Mouse (Mus musculus): ENCODE results near the gene Lax1. TPM values are rescaled to one million over a fixed set of nuclear protein-coding genes. Genes with fewer than 3 reads are reported as not detected.
A peak's percentile ranks its signal among the peaks of the same experiment; 100 is the strongest.

The Lax1 gene
- polyA plus RNA-seq (2016; fragmentation: Nextera tagmentation; extraction: Ambion mirVana), result 0.20 and 0.22 TPM in 2 replicates

DNA sequence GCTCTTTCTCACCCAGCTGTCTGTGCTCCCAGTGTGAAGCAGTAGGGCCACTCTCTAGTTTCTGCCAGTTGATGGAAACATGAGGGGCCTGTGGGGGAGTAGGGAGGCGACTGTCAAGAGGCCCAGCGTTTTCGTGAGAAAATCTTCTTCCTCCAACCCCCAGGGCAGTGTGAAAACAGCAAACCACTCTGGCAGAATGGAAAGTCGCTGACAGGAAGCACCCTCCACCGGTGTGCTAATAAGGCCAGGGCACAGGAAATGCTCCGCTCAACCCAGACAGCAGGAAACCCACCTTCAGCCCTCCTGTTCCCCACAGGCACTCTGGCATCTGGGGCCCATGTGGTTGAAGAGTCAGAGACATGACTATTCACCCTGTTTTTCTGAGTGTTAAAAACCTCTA is at the start of gene Lax1:
Lax1 (minus strand) TSS at position 212 of the 400 bp plus-strand sequence.
- no peak for ATAC-seq (ENCODE audit: low FRiP score)
- H3K9ac ChIP-seq, result no peak within 1 kb of the TSS
- peaks cover 4% of the 10 kb centered on the region; the same call in 1 of the 2 replicates for H3K27me3 ChIP-seq
- no peak within 1 kb of the TSS for H3K4me2 ChIP-seq
- no peak within 1 kb of the TSS for H3K27ac ChIP-seq
- H3K9me3 ChIP-seq, result no peaks in the 10 kb centered on the region
- H3K4me3 ChIP-seq (replicated peaks), result no peak within 1 kb of the TSS
- no peaks in the 10 kb centered on the region for H3K36me3 ChIP-seq (replicated peaks)
- 66% methylated on average over 6 of the region's 6 CpGs for WGBS
- peaks cover 10% of the 10 kb centered on the region for H3K4me1 ChIP-seq

DNA sequence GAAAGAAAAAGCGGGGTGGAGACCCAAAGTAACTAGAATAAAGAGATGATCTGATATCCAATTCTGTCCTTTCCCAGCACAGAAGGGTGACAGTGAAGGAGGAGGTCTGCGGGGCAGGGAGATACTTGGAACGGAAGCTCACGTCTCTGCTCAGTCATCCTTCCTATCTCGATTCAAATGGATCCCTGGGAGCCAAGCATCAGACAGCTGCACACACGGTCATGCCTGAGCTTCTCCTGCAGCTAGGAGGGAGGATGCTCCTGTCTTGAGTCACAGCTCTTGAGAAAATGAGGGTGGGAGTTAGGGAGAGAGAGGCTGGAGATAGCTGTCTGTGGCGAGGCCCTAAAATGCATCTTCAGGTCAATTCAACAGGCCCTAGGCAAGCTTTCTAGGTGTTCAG is 46.8 kb upstream of the Lax1 start:
- H3K27ac ChIP-seq, result no peak overlapping the region
- 76% methylated on average over 7 of the region's 7 CpGs for WGBS
- H3K9me3 ChIP-seq, result no peaks in the 10 kb centered on the region
- H3K9ac ChIP-seq, result no peak overlapping the region
- ATAC-seq (ENCODE audit: low FRiP score), result no peak
- no peaks in the 10 kb centered on the region; the same call in 1 of the 2 replicates for H3K27me3 ChIP-seq
- peaks cover 18% of the 10 kb centered on the region; the same call in 1 of the 2 replicates for H3K4me1 ChIP-seq
- H3K4me2 ChIP-seq, result no peak overlapping the region
- H3K4me3 ChIP-seq (replicated peaks), result no peak overlapping the region
- H3K36me3 ChIP-seq (replicated peaks), result peaks cover 4% of the 10 kb centered on the region; the same call in 1 of the 2 replicates

DNA sequence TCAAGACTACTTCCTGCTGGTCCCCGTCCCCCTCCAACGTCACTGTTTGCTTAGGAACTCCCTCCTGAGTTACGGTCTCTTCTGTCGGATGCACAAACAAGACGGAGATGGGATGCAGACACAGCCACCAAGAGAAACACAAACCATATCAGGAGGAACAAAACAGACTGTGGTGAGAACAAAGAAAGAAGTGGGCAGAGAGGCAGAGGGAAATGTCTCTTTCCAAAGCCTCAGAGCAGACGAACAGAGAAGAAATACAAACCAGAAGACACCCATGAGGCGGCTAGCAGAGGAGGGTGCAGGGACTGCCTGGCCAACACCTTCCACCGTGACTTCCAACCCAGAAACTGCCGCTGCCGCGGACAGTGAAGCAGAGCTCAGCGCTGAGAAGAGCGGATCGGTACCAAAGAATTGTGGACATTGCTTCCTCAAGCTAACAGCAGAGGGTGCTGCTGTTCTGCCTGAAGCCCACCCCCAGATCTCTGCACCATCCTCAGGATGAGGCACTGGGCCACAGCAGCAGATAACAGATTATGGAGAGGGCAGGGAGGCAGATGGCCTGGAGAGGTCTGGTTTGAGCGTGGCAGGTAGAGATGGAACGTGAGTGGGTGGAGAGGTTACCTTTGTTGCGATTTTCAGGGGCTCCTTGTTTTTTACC is 46.2 kb upstream of the Lax1 start:
- no peaks in the 10 kb centered on the region for H3K9me3 ChIP-seq
- peaks cover 17% of the 10 kb centered on the region; the same call in 1 of the 2 replicates for H3K4me1 ChIP-seq
- H3K27ac ChIP-seq, result no peak overlapping the region
- H3K36me3 ChIP-seq (replicated peaks), result peaks cover 7% of the 10 kb centered on the region; the same call in 1 of the 2 replicates
- no peaks in the 10 kb centered on the region; the same call in 1 of the 2 replicates for H3K27me3 ChIP-seq
- H3K9ac ChIP-seq, result peak overlapping the region; percentile 63
- peak; percentile 91 for ATAC-seq (ENCODE audit: low FRiP score)
- peak overlapping the region; percentile 40 for H3K4me3 ChIP-seq (replicated peaks)
- H3K4me2 ChIP-seq, result peak overlapping the region; percentile 50
- 18% methylated on average over 17 of the region's 17 CpGs for WGBS

DNA sequence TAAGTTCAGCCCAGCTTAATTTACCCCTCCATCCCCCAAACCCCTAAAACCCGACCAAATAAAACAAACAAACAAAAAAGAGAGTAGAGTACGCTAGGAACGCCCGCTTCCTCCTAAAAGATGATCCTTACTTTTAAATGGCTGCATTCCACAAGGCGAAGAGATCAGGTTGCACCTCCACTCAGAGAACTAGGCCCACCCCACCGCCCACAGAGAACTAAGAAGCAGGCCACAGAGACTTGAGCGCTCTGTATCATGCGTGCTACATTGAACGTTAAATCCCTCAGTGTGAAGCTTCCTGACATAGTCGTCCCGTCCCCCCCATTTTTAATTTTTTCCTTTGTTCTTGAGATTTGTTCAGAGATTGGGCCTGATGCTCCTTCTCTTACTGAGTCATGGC is 42.9 kb upstream of the Lax1 start:
- WGBS, result 62% methylated on average over 11 of the region's 11 CpGs
- H3K27ac ChIP-seq, result no peak overlapping the region

DNA sequence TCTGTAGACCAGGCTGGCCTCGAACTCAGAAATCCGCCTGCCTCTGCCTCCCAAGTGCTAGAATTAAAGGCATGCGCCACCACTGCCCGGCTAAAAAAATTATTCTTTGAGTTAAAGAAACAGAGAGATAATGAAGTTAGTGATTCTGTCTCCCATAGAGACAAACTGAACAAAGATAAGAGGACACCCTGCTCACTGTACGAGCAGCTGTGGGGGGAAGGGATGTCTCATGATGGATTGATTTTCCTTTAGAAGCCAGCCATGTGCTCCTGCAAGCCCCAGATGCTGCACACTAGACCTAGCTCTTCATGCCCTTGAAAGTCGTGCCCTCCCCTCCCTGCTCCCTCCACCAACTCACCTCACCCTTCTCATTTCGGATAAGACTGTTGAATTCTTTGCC is 38.4 kb upstream of the Lax1 start:
- no peak overlapping the region for H3K27ac ChIP-seq
- no peak overlapping the region for H3K9ac ChIP-seq
- no peak overlapping the region for H3K4me2 ChIP-seq
- no peaks in the 10 kb centered on the region for H3K9me3 ChIP-seq
- no peak for ATAC-seq (ENCODE audit: low FRiP score)
- H3K36me3 ChIP-seq (replicated peaks), result peaks cover 35% of the 10 kb centered on the region
- no peaks in the 10 kb centered on the region for H3K27me3 ChIP-seq
- H3K4me1 ChIP-seq, result no peaks in the 10 kb centered on the region
- 90% methylated on average over 7 of the region's 7 CpGs for WGBS
- H3K4me3 ChIP-seq (replicated peaks), result no peak overlapping the region

More for the DNA sequence above, 42.9 kb upstream of the Lax1 start:
- H3K4me3 ChIP-seq (replicated peaks), result no peak overlapping the region
- H3K9ac ChIP-seq, result no peak overlapping the region
- peaks cover 17% of the 10 kb centered on the region; the same call in 1 of the 2 replicates for H3K4me1 ChIP-seq
- no peaks in the 10 kb centered on the region for H3K9me3 ChIP-seq
- no peak overlapping the region for H3K4me2 ChIP-seq
- peaks cover 26% of the 10 kb centered on the region for H3K36me3 ChIP-seq (replicated peaks)
- no peak for ATAC-seq (ENCODE audit: low FRiP score)
- no peaks in the 10 kb centered on the region; the same call in 1 of the 2 replicates for H3K27me3 ChIP-seq

DNA sequence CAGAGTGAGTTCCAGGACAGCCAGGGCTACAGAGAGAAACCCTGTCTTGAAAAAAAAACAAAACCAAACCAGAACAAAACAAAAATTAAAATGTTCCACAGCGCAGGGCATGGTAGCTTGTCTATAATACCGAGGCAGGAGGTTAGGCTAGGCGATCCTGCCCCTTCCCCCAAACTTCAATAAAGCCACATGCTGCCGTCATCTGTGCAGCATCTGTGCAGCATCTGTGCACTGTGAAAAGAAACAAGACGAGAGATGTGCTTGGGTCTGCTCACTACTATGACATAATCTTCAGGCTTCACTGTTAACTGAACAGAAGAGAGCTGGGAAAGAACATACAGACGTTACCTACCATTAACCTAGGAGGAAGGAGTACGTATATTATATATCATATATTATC is 30.4 kb upstream of the Lax1 start:
- Histone ChIP-seq H3K9ac (no peak overlapping the region), H3K27ac (no peak overlapping the region), H3K4me2 (no peak overlapping the region), H3K4me3 (replicated peaks) (no peak overlapping the region), H3K36me3 (replicated peaks) (peaks cover 26% of the 10 kb centered on the region), H3K9me3 (no peaks in the 10 kb centered on the region), H3K4me1 (0 out of 2 replicates have a peak, but pooled peaks cover 2% of the 10 kb centered on the region), H3K27me3 (peaks cover 3% of the 10 kb centered on the region; the same call in 1 of the 2 replicates)
- ATAC-seq (ENCODE audit: low FRiP score), result no peak
- WGBS, result 80% methylated on average over 7 of the region's 7 CpGs

DNA sequence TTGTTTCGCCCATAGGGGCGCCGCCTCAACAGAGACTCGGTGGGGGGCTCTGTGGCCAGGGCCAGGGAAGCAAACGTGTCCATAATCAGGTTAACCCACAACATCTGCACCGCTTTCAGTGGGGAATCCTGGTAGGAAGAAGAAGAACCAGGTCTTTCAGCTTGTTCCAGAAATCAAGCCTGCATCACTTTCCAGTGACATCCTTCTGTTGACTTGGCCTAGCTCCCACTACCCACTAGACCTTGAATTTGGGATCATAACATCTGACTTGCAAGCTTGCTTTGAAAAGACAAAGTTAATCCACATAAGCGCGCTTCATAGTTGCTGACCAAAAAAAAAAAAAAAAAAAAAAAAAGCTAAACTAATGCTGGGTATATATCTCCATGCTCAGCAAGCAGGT is 28.9 kb upstream of the Lax1 start:
- Histone ChIP-seq H3K36me3 (replicated peaks) (peaks cover 33% of the 10 kb centered on the region), H3K27ac (no peak overlapping the region), H3K4me2 (no peak overlapping the region), H3K9me3 (no peaks in the 10 kb centered on the region), H3K9ac (no peak overlapping the region), H3K4me3 (replicated peaks) (no peak overlapping the region), H3K4me1 (0 out of 2 replicates have a peak, but pooled peaks cover 4% of the 10 kb centered on the region), H3K27me3 (peaks cover 3% of the 10 kb centered on the region; the same call in 1 of the 2 replicates)
- ATAC-seq (ENCODE audit: low FRiP score), result no peak
- 83% methylated on average over 8 of the region's 8 CpGs for WGBS

DNA sequence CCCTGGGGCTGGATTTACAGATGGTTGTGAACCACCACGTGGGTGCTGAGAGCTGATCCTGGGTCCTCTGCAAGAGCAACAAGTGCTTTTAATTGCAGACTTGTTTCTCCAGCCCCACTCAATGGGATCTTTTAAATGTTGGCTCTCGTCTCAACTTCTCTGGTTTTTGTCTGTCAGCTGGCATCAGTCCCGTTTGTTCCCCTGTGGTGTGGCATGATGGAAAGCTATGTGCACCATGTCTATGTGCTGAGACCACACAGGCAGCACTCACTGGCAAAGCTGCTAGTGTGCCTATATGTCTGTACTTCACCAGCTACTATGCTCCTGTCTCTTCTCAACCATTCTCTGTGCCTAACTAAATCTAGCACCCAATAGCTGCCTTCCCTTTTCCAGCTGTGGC is 28.4 kb upstream of the Lax1 start:
- peaks cover 3% of the 10 kb centered on the region; the same call in 1 of the 2 replicates for H3K27me3 ChIP-seq

DNA sequence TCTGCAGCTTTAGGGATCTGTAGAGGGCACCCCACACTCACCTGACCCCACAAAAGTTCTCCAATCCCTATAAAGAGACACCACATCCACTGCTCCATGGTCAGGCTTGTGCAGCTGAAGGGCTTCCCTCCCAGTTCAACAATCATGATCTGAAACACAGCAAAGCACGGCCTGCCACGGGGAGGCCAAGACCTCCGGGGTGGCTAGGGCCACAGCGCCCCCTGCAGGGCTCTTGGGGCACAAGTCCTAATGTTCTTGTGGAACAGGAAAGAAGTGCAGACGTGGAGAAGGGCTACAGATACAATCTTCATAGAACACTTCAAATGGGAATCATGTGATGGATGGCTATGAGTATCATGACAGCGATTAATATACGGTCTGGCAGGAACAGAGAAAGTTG is 26.6 kb upstream of the Lax1 start:
- Histone ChIP-seq H3K27me3 (peaks cover 3% of the 10 kb centered on the region; the same call in 1 of the 2 replicates), H3K4me1 (peaks cover 20% of the 10 kb centered on the region), H3K27ac (no peak overlapping the region), H3K9ac (no peak overlapping the region), H3K9me3 (no peaks in the 10 kb centered on the region), H3K4me2 (no peak overlapping the region), H3K4me3 (replicated peaks) (no peak overlapping the region), H3K36me3 (replicated peaks) (peaks cover 33% of the 10 kb centered on the region)
- 28% methylated on average over 7 of the region's 7 CpGs for WGBS
- no peak for ATAC-seq (ENCODE audit: low FRiP score)

More for the DNA sequence above, 28.4 kb upstream of the Lax1 start:
- WGBS, result 75% methylated on average over 3 of the region's 3 CpGs
- H3K9me3 ChIP-seq, result no peaks in the 10 kb centered on the region
- H3K27ac ChIP-seq, result no peak overlapping the region
- 0 out of 2 replicates have a peak, but pooled peaks cover 4% of the 10 kb centered on the region for H3K4me1 ChIP-seq
- no peak overlapping the region for H3K4me3 ChIP-seq (replicated peaks)
- no peak overlapping the region for H3K4me2 ChIP-seq
- ATAC-seq (ENCODE audit: low FRiP score), result no peak
- H3K36me3 ChIP-seq (replicated peaks), result peaks cover 33% of the 10 kb centered on the region
- H3K9ac ChIP-seq, result no peak overlapping the region

DNA sequence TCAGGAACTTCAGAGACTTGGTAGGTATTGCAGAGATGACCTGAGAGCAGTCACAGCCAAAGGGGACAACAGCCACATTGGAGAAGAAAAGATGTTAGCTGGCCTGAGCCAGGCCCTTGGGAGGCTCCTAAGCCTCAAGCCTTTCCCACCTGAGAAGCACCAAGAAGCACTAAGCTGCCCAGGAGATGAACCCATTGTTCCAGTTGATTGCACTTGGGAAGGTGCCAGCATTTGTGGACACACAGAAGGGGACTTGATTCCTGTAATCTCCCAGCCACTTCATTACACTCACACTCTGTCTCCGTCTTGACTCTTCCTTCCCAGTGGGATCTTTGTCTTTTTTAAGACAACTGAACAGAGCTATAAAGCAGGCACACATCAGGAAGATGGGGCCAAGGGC is 25.3 kb upstream of the Lax1 start:
- Histone ChIP-seq H3K27me3 (peaks cover 3% of the 10 kb centered on the region; the same call in 1 of the 2 replicates), H3K36me3 (replicated peaks) (peaks cover 25% of the 10 kb centered on the region), H3K9me3 (no peaks in the 10 kb centered on the region), H3K9ac (no peak overlapping the region), H3K4me3 (replicated peaks) (no peak overlapping the region), H3K4me2 (no peak overlapping the region), H3K4me1 (peaks cover 29% of the 10 kb centered on the region), H3K27ac (no peak overlapping the region)
- ATAC-seq (ENCODE audit: low FRiP score), result no peak
- 61% methylated on average over 1 of the region's 1 CpGs for WGBS

DNA sequence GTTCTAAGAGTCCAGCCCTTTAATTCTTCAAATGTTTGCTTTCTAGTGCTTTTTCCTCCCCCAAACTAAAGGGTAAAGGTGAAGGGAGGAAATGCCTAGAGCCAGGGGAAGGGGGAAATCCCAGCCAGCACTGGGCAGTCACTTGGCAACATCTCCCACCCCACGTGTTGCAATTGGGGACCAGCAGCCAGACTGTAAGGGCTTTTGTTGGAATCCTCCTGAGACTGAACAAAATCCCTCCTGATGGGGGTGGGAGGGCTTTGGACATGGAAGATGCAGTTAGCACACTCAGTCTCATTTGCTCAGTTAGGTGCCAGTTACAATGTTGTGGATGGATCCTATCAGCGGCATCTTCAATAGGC is 23.1 kb upstream of the Lax1 start:
- no peak overlapping the region for H3K9ac ChIP-seq
- WGBS, result 47% methylated on average over 2 of the region's 2 CpGs
- H3K36me3 ChIP-seq (replicated peaks), result peaks cover 19% of the 10 kb centered on the region
- H3K4me1 ChIP-seq, result peaks cover 29% of the 10 kb centered on the region
- no peak overlapping the region for H3K4me3 ChIP-seq (replicated peaks)
- H3K27me3 ChIP-seq, result no peaks in the 10 kb centered on the region
- no peak overlapping the region for H3K4me2 ChIP-seq
- no peaks in the 10 kb centered on the region for H3K9me3 ChIP-seq
- ATAC-seq (ENCODE audit: low FRiP score), result no peak
- H3K27ac ChIP-seq, result no peak overlapping the region; the same call in 1 of the 2 replicates

DNA sequence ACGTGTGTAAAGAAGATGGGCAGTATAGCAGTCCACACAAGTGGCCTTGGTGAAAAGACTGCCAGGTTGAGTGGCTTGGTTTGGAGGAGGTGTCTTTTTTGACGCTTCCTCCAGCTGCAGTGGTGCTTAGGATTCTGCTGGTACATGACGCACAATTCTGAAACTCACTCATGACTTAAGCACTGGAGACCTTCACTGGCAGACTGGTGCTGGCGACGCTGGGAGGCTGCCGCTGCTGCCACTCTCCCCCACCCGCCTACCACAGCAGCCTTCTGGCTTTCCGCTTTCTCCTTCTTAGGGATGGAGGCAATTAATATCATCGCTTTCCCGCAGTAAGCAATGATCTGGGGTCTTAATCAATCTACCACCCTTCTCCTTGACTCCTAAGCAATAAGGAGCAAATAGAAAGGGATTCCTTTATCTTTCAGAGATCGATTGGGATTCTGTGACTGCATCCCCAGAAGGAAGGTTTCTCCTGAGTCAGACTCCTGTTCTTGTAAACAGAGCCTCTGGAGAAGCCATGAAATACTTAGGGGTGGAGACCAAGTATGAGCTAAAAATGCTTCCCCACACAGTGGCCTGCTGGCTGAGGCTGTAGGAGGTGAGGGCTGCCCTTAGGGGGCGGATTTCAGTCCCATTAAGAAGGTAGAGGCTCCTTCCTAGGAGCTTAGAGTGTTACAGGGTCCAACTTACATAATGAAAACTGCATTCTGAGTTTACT is 22.5 kb upstream of the Lax1 start:
- ATAC-seq (ENCODE audit: low FRiP score), result no peak
- H3K9ac ChIP-seq, result no peak overlapping the region
- H3K4me3 ChIP-seq (replicated peaks), result no peak overlapping the region
- no peaks in the 10 kb centered on the region for H3K9me3 ChIP-seq
- H3K27ac ChIP-seq, result no peak overlapping the region; the same call in 1 of the 2 replicates
- peaks cover 14% of the 10 kb centered on the region for H3K36me3 ChIP-seq (replicated peaks)
- 58% methylated on average over 12 of the region's 12 CpGs for WGBS
- H3K4me2 ChIP-seq, result no peak overlapping the region
- no peaks in the 10 kb centered on the region for H3K27me3 ChIP-seq
- peaks cover 29% of the 10 kb centered on the region for H3K4me1 ChIP-seq

Measured in forebrain, embryonic 12.5 days (tissue).